In the genomic region with DNA sequence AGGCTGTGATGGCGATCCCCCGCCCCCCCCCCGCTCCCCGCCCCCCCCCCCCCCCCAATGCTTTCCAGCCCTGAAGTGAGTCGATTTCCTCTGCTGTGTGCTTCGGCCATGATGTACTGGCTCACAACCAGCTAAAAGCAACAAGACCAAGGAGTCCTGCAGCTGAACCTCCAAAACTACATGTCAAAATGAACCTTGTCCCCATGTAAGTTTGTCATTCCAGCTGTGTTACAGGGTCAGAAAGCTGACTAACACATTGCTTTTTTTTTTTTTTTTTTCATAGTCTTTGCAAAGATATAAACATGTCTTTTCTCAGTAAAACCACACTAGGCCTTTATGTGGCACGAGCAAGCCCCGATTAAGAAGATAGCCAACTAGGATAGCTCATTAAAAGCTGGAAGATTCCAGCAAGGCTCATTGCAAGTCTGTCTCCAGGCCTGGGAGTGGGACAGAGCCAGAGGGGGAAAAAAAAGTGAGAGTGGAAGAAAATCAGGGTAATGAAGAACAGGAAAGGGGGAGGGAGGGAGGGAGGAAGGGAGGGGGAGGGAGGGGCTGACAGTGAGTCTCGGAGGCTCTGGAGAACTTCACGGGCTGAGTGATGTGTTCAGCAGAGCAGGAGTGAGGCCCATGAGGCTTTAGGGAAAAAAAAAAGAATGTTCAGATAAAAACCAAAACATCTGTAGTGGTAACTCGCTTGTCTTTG, we compare ENCODE assay signal across 9 mouse cellular contexts. TPM values are rescaled to one million over a fixed set of nuclear protein-coding genes. Genes with fewer than 3 reads are reported as not detected.
DNase-seq lines count a peak whose midpoint lies in the region; ATAC-seq lines count a peak whose summit lies in the region.
"Had no signal": no experiment of that assay in that cellular context is flagged by ENCODE, and none has a peak within 500 bp of the region (broad histone marks: within the 10 kb centered on the region; RNA-seq: fewer than 3 reads in every experiment).

No protein-coding gene starts in this region.

- no peak for DNase-seq in forebrain, embryonic 10.5 days (ENCODE audit: extremely low spot score, low spot score)
- no peak for DNase-seq in forebrain, embryonic 14.5 days (ENCODE audit: low spot score)
- DNase-seq in liver, embryonic 13.5 days: no peak
- DNase-seq in thymus, postnatal 0 days (ENCODE audit: low spot score): peak; percentile 44
- DNase-seq in frontal cortex, postnatal 36 days (ENCODE audit: low spot score in 2 of 2): no peak
- DNase-seq in spleen, postnatal 36 days (ENCODE audit: low spot score in 2 of 2): no peak

- no peak overlapping the region for H3K9ac ChIP-seq in forebrain, embryonic 14.5 days (ENCODE audit: low read length)
- H3K9ac ChIP-seq in heart, embryonic 14.5 days (ENCODE audit: low read length): peak overlapping the region; percentile 64
- H3K9ac ChIP-seq in liver, embryonic 13.5 days: peak overlapping the region; percentile 14; the same call in 1 of the 2 replicates

- H3K4me1 ChIP-seq in forebrain, embryonic 10.5 days: peaks cover 62% of the 10 kb centered on the region
- H3K4me1 ChIP-seq in forebrain, embryonic 14.5 days (ENCODE audit: control insufficient read depth, insufficient read depth, low read length): no peaks in the 10 kb centered on the region
- peaks cover 36 to 70% of the 10 kb centered on the region in 2 experiments for H3K4me1 ChIP-seq in heart, embryonic 14.5 days (ENCODE audit: control insufficient read depth in 2 of 2, insufficient read depth in 2 of 2, low read length in 2 of 2)
- H3K4me1 ChIP-seq in liver, embryonic 13.5 days (replicated peaks): peaks cover 84% of the 10 kb centered on the region

- H3K27me3 ChIP-seq in forebrain, embryonic 10.5 days (ENCODE audit: poor library complexity, severe bottlenecking): peaks cover 47% of the 10 kb centered on the region
- H3K27me3 ChIP-seq in forebrain, embryonic 14.5 days (replicated peaks; ENCODE audit: control insufficient read depth, insufficient read depth, low read length): no peaks in the 10 kb centered on the region
- no peaks in the 10 kb centered on the region for H3K27me3 ChIP-seq in heart, embryonic 14.5 days (ENCODE audit: control insufficient read depth, insufficient read depth, low read length)
- no peaks in the 10 kb centered on the region for H3K27me3 ChIP-seq in liver, embryonic 13.5 days

- no peak for ATAC-seq in forebrain, embryonic 14.5 days
- ATAC-seq in common myeloid progenitor, adult 5-6 weeks (replicated peaks; ENCODE audit: low read depth, poor library complexity, severe bottlenecking): peak; percentile 33; the same call in 1 of the 2 replicates
- peak; percentile 76 for ATAC-seq in heart, embryonic 14.5 days (ENCODE audit: insufficient number of reproducible peaks, insufficient read depth, low FRiP score, low read depth)
- 0 out of 2 replicates have a peak, but pooled peaks have one; percentile 15 for ATAC-seq in liver, embryonic 13.5 days (ENCODE audit: low read depth)

- WGBS in forebrain, embryonic 10.5 days: 14% methylated on average over 11 of the region's 11 CpGs
- WGBS in forebrain, embryonic 14.5 days: 21% methylated on average over 8 of the region's 11 CpGs
- WGBS in heart, embryonic 14.5 days: 8% methylated on average over 9 of the region's 11 CpGs
- WGBS in liver, embryonic 13.5 days (ENCODE audit: insufficient replicate concordance): 9% methylated on average over 11 of the region's 11 CpGs

- no peaks in the 10 kb centered on the region for H3K36me3 ChIP-seq in forebrain, embryonic 10.5 days (replicated peaks)
- H3K36me3 ChIP-seq in forebrain, embryonic 14.5 days (ENCODE audit: control insufficient read depth, insufficient read depth, low read length): no peaks in the 10 kb centered on the region
- no peaks in the 10 kb centered on the region for H3K36me3 ChIP-seq in heart, embryonic 14.5 days (ENCODE audit: control insufficient read depth, insufficient read depth, low read length)
- H3K36me3 ChIP-seq in liver, embryonic 13.5 days: no peaks in the 10 kb centered on the region

- H3K4me3 ChIP-seq in forebrain, embryonic 10.5 days: no peak overlapping the region
- H3K4me3 ChIP-seq in forebrain, embryonic 14.5 days (ENCODE audit: low read depth, low read length): no peak overlapping the region
- H3K4me3 ChIP-seq in heart, embryonic 14.5 days (ENCODE audit: control insufficient read depth in 1 of 2, insufficient read depth in 1 of 2, low read depth in 1 of 2, low read length in 2 of 2): no peak overlapping the region
- no peak overlapping the region for H3K4me3 ChIP-seq in liver, embryonic 13.5 days (replicated peaks)
- H3K4me3 ChIP-seq: erythroblast, embryonic 14.5 days had no signal

- H3K9me3 ChIP-seq in forebrain, embryonic 10.5 days: no peaks in the 10 kb centered on the region
- no peaks in the 10 kb centered on the region for H3K9me3 ChIP-seq in forebrain, embryonic 14.5 days (replicated peaks; ENCODE audit: control insufficient read depth, low read length)
- no peaks in the 10 kb centered on the region for H3K9me3 ChIP-seq in heart, embryonic 14.5 days (ENCODE audit: control insufficient read depth, low read length)
- H3K9me3 ChIP-seq in liver, embryonic 13.5 days (replicated peaks): no peaks in the 10 kb centered on the region

- peak overlapping the region; percentile 83 for H3K27ac ChIP-seq in forebrain, embryonic 10.5 days
- no peak overlapping the region for H3K27ac ChIP-seq in forebrain, embryonic 14.5 days (ENCODE audit: low read depth, low read length)
- peak overlapping the region; percentile 89 for H3K27ac ChIP-seq in heart, embryonic 14.5 days (replicated peaks in 1 of 2; ENCODE audit: control insufficient read depth in 1 of 2, insufficient read depth in 1 of 2, low read depth in 2 of 2, low read length in 2 of 2)
- peak overlapping the region; percentile 60 for H3K27ac ChIP-seq in liver, embryonic 13.5 days

- no peak overlapping the region for H3K4me2 ChIP-seq in forebrain, embryonic 14.5 days (ENCODE audit: low read length)
- no peak overlapping the region for H3K4me2 ChIP-seq in heart, embryonic 14.5 days (ENCODE audit: low read length)
- H3K4me2 ChIP-seq in liver, embryonic 13.5 days: no peak overlapping the region

RNA-seq across cellular contexts. Expression of a gene that starts 19.5 kb away (rescaled TPM):
- polyA plus RNA-seq in forebrain, embryonic 10.5 days (2016; fragmentation: Nextera tagmentation; extraction: Ambion mirVana): 5.1 and 6.0 TPM in 2 replicates
- polyA plus RNA-seq in forebrain, embryonic 14.5 days (2014; fragmentation: Nextera tagmentation; extraction: Ambion mirVana): 7.3 TPM in 2 replicates
- total RNA-seq in common myeloid progenitor, adult 5-6 weeks (2017): not detected in 2 replicates
- 114 and 117 TPM in 2 replicates for polyA plus RNA-seq in heart, embryonic 14.5 days (2014; fragmentation: Nextera tagmentation; extraction: Ambion mirVana)
- 9.7 and 11.3 TPM in 2 replicates for polyA plus RNA-seq in liver, embryonic 13.5 days (2015; fragmentation: Nextera tagmentation; extraction: Ambion mirVana)
- 4.9 and 7.8 TPM in 2 replicates for polyA plus RNA-seq in thymus, postnatal 0 days (2015; fragmentation: Nextera tagmentation; extraction: Ambion mirVana)
